Mouse (Mus musculus) T-helper 2 cell (primary cell): ENCODE measurements around the gene Pdcd4.

ENCODE experiments used
- in situ Hi-C: fragments of 300-600 bp; cut with MboI, MseI; formaldehyde crosslinking; loops from one replicate; pipeline ENCODE4 v1.15.1; 2025; ENCODE audit warnings: high pct_unique_total_duplicates

Gene Pdcd4

GRCm38 (mm10) chr19:53892061-53892460, at the start of gene Pdcd4:
Gene Pdcd4 (plus strand): TSS chr19:53892231.
- in situ Hi-C loops, result loop anchor here (5.0 kb wide), 1 partner anchor 90 kb away; no protein-coding TSS in a partner anchor

DNA sequence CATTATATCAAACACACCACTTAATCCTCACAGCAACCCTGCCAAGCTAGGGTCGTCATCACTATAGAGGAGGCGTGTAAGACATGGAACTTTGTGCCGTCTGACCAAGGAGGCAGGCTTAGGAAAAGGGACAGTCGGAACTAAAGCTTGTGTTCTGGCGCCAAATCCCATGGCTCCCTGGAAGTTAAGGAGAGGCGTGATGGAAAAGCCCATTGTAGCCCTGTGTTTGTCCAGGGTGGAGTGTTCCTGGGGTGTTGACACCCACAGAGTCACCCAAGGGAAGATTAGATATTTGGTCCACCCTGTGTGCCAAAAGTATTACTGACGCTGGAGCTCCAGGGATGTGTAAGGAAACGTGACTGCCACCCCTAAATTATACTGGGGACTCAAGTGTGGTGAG, 48.1 kb upstream of the Pdcd4 start:
- in situ Hi-C loops, result loop anchor here (10.0 kb wide), 1 partner anchor 201 kb away; the partner anchor contains the start of gene Adra2a

GRCm38 (mm10) chr19:53848272-53848995, 43.6 kb upstream of the Pdcd4 start:
- in situ Hi-C loops, result loop anchor here (5.0 to 10.0 kb wide), 2 partner anchors 69 to 196 kb away; partner anchors contain the start of gene Adra2a

DNA sequence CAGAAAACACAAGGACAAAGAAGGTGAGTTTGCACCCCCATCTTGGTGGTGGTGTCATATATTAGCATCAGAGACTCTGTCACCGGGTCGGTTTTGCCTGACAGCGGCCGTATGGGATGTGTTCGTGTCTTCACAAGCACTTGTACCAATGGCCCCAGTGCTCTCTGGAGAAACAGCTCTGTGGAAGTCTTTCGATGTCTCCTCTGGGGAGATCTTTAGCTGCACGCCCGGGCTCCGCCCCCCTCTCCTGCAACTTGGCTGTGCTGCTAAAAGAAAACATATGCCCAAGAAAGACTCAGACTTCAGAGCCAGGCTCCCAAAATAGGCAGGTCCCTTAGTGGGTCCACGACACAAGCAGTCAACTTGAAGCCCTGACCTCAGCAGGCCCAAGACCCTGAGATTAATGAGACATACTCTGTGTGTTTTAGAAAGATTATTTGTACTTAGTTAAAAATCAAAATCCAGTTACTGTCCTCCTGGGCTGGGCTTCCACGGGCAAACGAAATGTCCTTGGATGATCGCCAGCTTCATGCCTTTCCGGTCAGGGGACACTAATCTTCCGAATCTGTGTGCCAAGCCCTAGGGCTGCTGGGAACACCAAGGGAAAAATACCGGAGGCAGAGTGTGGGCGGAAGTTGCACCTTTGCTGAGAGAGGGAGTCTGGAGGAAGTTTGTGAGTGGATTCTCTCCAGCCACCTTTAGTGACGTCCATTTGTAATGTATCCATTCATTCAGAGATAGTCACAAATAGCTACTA, 41.7 kb upstream of the Pdcd4 start:
- in situ Hi-C loops, result no loop called here

DNA sequence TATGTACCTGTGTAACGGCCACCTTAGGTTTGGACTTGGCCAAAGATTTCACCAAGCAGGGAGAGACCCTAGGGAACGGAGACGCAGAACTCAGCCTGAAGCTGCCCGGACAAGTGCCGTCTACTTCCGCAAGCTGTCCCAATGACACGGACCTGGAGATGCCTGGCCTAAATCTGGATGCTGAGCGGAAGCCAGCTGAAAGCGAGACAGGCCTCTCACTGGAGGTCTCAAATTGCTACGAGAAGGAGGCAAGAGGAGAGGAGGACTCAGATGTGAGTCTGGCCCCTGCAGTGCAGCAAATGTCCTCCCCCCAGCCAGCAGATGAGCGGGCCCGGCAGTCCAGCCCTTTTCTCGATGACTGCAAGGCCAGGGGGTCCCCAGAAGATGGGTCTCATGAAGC, 40.7 kb upstream of the Pdcd4 start:
- in situ Hi-C loops, result no loop called here

DNA sequence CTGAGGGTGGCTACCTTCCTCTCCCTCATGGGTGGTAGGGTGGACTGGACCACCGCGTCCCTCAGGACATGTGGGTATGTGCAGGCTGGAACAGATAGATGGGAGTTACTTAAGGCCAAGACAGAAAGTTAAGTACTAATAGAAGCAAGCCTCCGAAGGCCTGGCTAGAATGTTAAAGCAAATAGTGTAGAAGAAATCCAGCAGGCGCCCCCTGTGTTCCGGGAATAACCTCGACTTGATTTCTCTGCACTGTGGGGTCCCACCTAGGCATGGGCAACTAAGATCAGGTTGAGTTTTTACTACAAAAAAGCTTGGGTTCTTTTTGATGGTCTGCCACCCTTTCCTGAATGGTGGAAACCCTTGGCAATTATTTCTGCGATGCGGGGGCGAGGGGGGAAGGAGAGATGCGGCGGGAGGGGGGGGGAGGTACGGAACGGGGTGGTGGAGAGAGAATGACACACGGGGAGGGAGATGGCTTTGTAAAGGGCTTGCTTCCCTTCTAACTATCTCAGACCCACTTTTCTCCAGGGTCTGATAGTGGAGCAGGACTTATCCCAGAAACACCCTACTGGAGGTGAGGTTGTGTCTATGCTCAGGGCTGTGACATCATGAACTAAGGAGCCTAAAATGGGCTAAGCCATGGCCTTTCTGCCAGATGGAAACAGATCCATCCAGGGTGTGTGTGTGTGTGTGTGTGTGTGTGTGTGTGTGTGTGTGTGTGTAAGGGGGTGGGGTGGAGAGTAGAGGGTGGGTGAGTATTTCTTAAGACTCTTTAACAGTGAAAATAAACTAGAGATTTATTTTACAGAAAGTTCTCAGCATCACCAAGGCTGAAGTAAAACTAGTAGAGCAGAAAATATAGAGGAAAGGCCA, 40.0 kb upstream of the Pdcd4 start:
- in situ Hi-C loops, result no loop called here

- in situ Hi-C loops, result no loop called here
Measured at GRCm38 (mm10) chr19:53852699-53853451, 39.2 kb upstream of the Pdcd4 start.

DNA sequence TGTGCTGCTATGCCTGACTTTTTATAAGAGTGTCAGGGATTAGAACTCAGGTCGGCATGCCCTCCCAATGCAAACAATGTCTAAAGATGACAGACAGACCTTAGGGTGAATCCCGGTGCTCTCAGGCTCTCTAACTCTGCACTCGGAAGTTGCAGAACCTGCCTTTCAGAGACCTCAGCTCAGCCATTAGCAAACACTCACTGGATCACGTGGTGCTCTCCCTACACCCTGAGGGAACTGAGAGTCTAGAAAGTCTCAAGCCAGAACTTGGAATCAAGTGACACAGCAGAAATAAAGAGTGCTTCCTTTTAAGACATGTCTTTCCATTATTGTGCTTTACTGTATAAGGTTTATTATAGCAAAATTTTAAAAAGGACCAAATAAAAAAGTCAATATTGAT, 37.1 kb upstream of the Pdcd4 start:
- in situ Hi-C loops, result no loop called here

DNA sequence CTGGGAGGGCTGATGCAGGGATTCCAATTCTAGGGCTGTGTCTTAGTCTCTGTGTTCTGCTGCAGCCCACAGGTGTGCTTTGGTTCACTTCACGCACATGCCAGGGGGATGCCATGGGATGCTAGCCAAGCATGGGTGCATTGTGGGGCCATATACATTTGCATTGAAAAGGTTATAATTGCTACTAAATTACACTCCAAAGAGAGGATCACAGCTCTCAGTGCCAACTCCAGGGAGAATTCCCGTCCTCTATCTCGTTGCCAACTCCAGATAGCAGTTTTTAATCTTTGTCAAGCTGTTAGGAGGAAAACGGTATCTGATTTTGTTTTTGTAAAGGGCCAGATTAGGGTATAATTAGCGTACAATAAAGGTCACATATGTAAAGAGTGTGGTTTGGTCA, 36.2 kb upstream of the Pdcd4 start:
- in situ Hi-C loops, result no loop called here

DNA sequence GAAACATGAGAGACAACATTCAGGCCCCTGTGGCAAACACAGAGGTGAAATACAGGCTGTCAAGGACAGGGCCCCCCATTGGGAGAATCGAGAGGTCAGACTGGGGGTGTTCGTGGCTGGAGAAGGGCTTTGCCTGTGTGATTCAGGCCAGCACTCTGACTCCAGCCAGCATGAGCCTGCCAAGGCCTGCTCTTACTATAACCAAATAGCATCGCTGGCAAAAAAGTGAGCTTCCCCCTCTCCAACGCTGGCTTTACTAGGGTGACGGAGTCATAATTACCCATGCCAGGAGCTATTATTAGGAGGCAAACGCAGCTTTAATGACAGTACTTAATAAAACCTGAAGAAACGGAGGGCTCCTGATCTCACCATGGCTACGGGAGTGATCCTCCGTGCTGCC, 35.2 kb upstream of the Pdcd4 start:
- in situ Hi-C loops, result no loop called here

DNA sequence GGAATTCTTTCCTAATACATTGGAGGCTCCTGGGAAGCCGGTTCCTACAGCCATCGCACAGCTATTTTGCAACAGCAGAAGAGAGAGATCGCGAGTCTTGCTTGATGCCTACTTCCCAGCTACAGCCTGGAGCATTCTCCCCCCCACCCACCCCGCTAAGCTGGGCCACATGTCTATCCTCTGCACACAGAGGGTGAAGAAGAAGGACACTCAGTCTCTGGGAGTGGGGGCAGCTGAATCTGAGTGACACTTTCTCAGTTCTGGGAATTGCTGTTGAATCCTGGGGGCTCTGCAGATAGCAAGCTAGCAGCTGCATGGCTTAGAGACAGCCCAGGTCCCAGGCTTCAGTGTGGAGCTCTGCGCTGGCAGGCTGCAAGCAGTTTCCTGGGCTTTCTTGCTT, 34.1 kb upstream of the Pdcd4 start:
- in situ Hi-C loops, result no loop called here

DNA sequence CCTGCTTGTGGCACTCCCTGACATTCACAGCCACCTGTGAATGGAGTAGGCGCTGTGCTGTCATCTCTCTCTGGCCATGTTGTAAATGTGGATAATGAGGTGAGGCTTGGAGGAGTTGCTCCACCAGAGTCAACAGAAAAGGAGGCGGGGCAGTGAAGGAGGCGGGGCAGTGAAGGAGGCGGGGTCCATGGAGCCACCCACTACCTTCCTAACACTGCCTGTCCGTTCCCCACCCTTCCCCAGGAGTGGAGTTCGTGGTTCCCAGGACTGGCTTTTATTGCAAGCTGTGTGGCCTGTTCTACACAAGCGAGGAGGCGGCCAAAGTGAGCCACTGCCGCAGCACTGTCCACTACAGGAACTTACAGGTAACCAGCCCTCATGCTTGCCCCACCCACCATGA, 32.9 kb upstream of the Pdcd4 start:
- in situ Hi-C loops, result no loop called here

GRCm38 (mm10) chr19:53859593-53859992, 32.4 kb upstream of the Pdcd4 start:
- in situ Hi-C loops, result no loop called here

DNA sequence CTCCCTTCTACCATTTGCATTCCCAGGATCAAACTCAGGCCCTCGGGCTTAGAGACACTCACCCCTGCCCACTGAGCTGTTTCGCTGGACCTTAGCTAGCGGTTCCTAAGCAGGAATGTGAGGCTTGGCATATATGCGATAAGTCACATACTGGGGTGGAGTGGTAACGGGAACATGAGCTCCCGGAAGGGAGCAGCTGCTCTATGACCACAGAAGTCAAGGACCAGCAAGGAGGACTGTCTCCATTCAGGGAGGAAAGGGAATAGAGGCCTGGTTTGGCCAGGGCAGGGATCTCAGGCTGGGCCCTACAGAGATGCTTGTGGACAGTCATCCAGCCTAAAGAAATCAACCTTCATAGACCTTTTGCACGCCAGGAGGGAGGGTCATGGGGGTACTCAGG, 30.7 kb upstream of the Pdcd4 start:
- in situ Hi-C loops, result no loop called here

DNA sequence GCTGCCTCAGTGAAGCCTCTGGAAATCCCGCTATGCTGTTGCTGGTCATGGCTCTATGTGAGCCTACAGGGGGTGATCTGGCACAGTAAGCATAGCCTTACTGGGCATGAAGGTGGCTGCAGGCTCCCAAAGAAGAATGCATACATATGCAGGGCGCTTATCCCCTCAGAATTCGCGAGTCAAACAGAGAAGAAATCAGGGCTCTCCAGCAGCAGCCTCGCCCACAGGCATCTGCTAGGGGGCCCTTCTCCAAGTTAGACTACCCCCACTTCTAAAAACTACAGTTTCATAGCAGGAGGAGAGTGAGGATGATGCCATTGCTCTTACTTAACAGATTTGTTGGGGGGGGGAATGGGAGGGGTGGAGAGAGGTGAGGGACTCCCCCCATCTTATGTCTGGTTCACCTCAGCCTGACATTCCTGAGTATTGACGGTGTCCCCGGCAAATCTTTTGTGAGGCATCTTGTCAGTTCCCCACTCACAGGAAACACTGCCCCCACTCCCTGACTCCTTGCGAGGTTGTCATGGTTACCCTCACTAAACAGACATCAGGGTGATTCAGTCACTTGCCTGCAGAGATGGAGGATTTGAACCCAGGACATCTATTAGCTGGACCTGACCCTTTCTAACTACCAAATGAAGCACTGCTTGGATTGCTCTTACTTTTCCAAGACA, 29.3 kb upstream of the Pdcd4 start:
- in situ Hi-C loops, result no loop called here

DNA sequence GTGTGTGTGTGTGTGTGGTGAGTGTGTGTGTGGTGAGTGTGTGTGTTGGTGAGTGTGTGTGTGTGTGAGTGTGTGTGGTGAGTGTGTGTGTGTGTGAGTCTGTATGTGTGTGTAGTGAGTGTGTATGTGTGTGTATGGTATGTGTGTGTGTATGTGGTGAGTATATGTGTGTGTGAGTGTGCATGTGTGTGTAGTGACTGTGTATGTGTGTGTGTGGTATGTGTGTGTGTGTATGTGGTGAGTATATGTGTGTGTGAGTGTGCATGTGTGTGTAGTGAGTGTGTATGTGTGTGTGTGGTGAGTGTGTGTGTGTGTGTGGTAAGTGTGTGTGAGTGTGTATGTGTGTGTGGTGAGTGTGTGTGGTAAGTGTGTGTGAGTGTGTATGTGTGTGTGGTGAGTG, 24.8 kb upstream of the Pdcd4 start:
- in situ Hi-C loops, result no loop called here

DNA sequence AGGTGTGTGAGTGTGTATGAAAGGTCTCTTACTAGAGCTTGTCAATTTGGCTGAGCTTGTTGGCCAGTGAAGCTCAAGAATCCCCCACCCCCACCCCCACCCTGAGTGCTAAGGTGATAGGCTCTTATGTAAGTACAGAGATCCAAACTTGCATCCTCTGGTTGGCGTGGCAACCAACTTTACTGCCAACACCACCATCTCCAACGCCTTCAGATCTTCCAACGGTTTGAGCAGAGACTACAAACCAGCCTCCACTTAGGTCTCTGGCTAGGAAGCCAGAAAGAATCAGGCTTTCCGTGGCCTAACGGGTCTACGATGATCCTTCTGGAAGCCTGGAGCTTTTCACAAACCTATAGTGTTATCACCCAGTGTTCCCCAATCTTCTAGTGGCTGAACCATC, 23.9 kb upstream of the Pdcd4 start:
- in situ Hi-C loops, result no loop called here

DNA sequence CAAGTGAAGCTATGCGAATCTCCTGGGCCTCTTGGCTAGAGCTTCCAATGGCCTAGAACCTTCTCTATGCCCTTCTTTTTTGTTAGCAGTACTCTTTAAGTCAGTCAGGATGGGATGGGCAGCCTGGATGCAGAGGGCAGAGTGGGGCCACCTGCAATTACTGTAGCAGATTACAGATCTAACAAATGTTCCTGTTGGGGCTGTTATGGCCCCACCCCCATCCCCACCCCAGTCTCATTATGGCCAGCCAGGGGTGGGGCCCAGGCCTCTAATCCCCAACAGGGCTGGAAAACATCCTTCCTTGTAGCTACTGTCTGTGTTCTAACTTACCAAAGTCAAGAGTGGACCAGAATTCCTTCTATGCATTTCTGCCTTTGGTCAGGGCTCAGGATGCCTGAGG, 23.2 kb upstream of the Pdcd4 start:
- in situ Hi-C loops, result no loop called here

DNA sequence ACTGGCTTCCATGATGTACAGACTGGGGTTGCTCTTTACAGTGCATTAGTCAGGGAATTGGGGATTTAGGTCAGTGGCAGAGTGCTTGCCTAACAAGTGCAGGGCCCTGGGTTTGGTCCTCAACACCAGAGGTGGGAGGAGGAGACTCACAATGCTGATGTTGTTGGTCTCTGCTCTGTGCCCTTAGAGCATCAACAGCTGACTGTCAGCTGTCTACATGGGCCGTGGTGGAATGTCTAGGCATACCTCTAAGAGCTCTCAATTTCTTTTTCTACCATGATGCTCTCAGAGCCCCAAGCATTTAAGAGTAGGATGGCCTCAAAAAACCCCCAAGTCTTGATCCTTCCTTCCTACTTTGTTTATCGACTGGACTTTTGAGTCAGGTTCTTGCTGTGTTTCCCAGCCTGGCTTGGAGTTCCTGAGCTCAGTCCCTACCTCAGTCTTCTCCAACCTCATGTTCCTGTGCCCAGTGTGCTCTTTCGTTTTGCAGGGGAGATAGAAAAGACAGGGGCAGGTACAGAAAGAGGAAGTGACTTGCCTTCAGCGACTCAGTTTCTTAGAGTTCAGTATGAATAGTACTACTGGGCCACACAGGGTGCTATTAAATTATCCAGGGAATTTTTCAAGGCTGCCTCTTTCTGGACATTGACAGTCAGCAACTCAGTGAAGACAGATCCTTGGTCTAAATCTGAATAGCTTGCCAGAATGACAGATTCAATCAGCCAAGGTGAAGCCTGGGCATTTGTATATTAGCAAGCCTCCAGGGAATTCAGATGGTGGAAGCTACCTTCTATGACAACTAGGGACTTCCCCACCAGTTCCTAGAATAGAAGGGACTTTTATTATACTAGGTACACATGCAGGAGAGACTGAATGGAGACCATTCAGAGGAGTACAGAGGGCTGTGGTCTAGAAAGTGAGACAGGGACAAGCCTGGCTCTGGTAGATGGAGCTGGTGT, 22.3 kb upstream of the Pdcd4 start:
- in situ Hi-C loops, result no loop called here

DNA sequence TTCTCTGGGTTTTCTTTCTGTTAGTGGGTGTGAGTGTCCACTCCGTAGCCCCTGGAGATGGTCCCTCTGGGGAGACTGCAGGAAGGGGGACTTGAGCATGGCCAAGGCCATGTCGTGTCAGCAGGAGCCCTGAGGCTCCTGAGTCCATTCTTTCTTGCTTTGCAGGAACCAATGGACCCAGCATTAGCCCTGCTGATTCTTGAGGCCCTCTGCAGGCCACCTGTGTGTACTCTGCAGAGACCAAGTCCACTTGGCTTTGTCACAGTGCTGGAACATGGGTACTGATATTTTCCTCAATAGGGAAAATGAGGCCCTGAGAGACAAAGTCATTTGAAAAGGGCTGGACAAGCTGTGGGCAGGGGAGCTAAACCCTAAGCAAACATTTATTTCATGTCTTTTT, 21.5 kb upstream of the Pdcd4 start:
- in situ Hi-C loops, result no loop called here
